Mouse (Mus musculus): Measurements from ENCODE around the gene Rasgef1b. TPM values are rescaled to one million over a fixed set of nuclear protein-coding genes. Genes with fewer than 3 reads are reported as not detected.

Gene Rasgef1b
- polyA plus RNA-seq, 1 experiment from 2014 or later = 9.0 TPM

- DNase-seq (ENCODE audit: low spot score) = no peak
- peaks cover 47% of the 10 kb centered on the region for H3K27me3 ChIP-seq (ENCODE audit: low read depth, poor library complexity, severe bottlenecking)
- H3K4me3 ChIP-seq = no peak overlapping the region
- H3K27ac ChIP-seq (replicated peaks) = no peak overlapping the region
- peaks cover 5% of the 10 kb centered on the region; the same call in 1 of the 2 replicates for H3K4me1 ChIP-seq
- H3K9me3 ChIP-seq (replicated peaks) = no peaks in the 10 kb centered on the region
- 72% methylated on average over 8 of the region's 8 CpGs for WGBS
- no peaks in the 10 kb centered on the region for H3K36me3 ChIP-seq
These were observed 355.2 kb downstream of the Rasgef1b start for GRCm38 (mm10) chr5:99373570-99374151.

GRCm38 (mm10) chr5:99370636-99371035 is 358.2 kb downstream of the Rasgef1b start:
- H3K36me3 ChIP-seq = no peaks in the 10 kb centered on the region
- WGBS = 93% methylated on average over 5 of the region's 5 CpGs
- H3K4me3 ChIP-seq = no peak overlapping the region
- H3K27ac ChIP-seq (replicated peaks) = no peak overlapping the region
- no peaks in the 10 kb centered on the region for H3K9me3 ChIP-seq (replicated peaks)
- H3K27me3 ChIP-seq (ENCODE audit: low read depth, poor library complexity, severe bottlenecking) = peaks cover 20% of the 10 kb centered on the region
- no peak for DNase-seq (ENCODE audit: low spot score)
- no peaks in the 10 kb centered on the region for H3K4me1 ChIP-seq

- Histone ChIP-seq H3K27me3 (ENCODE audit: low read depth, poor library complexity, severe bottlenecking) (peaks cover 15% of the 10 kb centered on the region; the same call in 1 of the 2 replicates), H3K36me3 (no peaks in the 10 kb centered on the region), H3K4me3 (no peak overlapping the region), H3K27ac (replicated peaks) (no peak overlapping the region), H3K9me3 (replicated peaks) (no peaks in the 10 kb centered on the region), H3K4me1 (no peaks in the 10 kb centered on the region)
- 92% methylated on average over 6 of the region's 6 CpGs for WGBS
- DNase-seq (ENCODE audit: low spot score) = no peak
These were observed 359.6 kb downstream of the Rasgef1b start for GRCm38 (mm10) chr5:99369256-99369655.

GRCm38 (mm10) chr5:99368615-99369014 is 360.2 kb downstream of the Rasgef1b start:
- Histone ChIP-seq H3K4me3 (no peak overlapping the region), H3K4me1 (no peaks in the 10 kb centered on the region), H3K9me3 (replicated peaks) (no peaks in the 10 kb centered on the region), H3K27ac (replicated peaks) (no peak overlapping the region), H3K36me3 (no peaks in the 10 kb centered on the region), H3K27me3 (ENCODE audit: low read depth, poor library complexity, severe bottlenecking) (peaks cover 10% of the 10 kb centered on the region; the same call in 1 of the 2 replicates)
- 94% methylated on average over 1 of the region's 1 CpGs for WGBS
- no peak for DNase-seq (ENCODE audit: low spot score)

- no peaks in the 10 kb centered on the region for H3K9me3 ChIP-seq (replicated peaks)
- DNase-seq (ENCODE audit: low spot score) = no peak
- 86% methylated on average over 3 of the region's 3 CpGs for WGBS
- H3K36me3 ChIP-seq = no peaks in the 10 kb centered on the region
- no peaks in the 10 kb centered on the region for H3K4me1 ChIP-seq
- no peak overlapping the region for H3K27ac ChIP-seq (replicated peaks)
- peaks cover 5% of the 10 kb centered on the region; the same call in 1 of the 2 replicates for H3K27me3 ChIP-seq (ENCODE audit: low read depth, poor library complexity, severe bottlenecking)
- H3K4me3 ChIP-seq = no peak overlapping the region
These were observed 368.3 kb downstream of the Rasgef1b start for GRCm38 (mm10) chr5:99360531-99360930.

GRCm38 (mm10) chr5:99359251-99359650 is 369.6 kb downstream of the Rasgef1b start:
- Histone ChIP-seq H3K36me3 (no peaks in the 10 kb centered on the region), H3K4me1 (no peaks in the 10 kb centered on the region), H3K9me3 (replicated peaks) (no peaks in the 10 kb centered on the region), H3K4me3 (no peak overlapping the region), H3K27me3 (ENCODE audit: low read depth, poor library complexity, severe bottlenecking) (peaks cover 5% of the 10 kb centered on the region; the same call in 1 of the 2 replicates), H3K27ac (replicated peaks) (no peak overlapping the region)
- 93% methylated on average over 5 of the region's 5 CpGs for WGBS
- no peak for DNase-seq (ENCODE audit: low spot score)

GRCm38 (mm10) chr5:99354640-99355132 is 374.2 kb downstream of the Rasgef1b start:
- Histone ChIP-seq H3K9me3 (replicated peaks) (no peaks in the 10 kb centered on the region), H3K4me1 (peaks cover 7% of the 10 kb centered on the region; the same call in 1 of the 2 replicates), H3K4me3 (no peak overlapping the region), H3K36me3 (no peaks in the 10 kb centered on the region), H3K27me3 (ENCODE audit: low read depth, poor library complexity, severe bottlenecking) (no peaks in the 10 kb centered on the region), H3K27ac (replicated peaks) (no peak overlapping the region)
- 73% methylated on average over 5 of the region's 5 CpGs for WGBS
- DNase-seq (ENCODE audit: low spot score) = no peak

GRCm38 (mm10) chr5:99350030-99350429 is 378.8 kb downstream of the Rasgef1b start:
- Histone ChIP-seq H3K9me3 (replicated peaks) (no peaks in the 10 kb centered on the region), H3K4me3 (no peak overlapping the region), H3K27me3 (ENCODE audit: low read depth, poor library complexity, severe bottlenecking) (no peaks in the 10 kb centered on the region), H3K4me1 (peaks cover 7% of the 10 kb centered on the region; the same call in 1 of the 2 replicates), H3K36me3 (no peaks in the 10 kb centered on the region), H3K27ac (replicated peaks) (no peak overlapping the region)
- 43% methylated on average over 4 of the region's 4 CpGs for WGBS
- no peak for DNase-seq (ENCODE audit: low spot score)

- no peaks in the 10 kb centered on the region for H3K27me3 ChIP-seq (ENCODE audit: low read depth, poor library complexity, severe bottlenecking)
- no peak for DNase-seq (ENCODE audit: low spot score)
- H3K27ac ChIP-seq (replicated peaks) = no peak overlapping the region
- H3K4me1 ChIP-seq = peaks cover 7% of the 10 kb centered on the region; the same call in 1 of the 2 replicates
- H3K4me3 ChIP-seq = no peak overlapping the region
- WGBS = 89% methylated on average over 8 of the region's 8 CpGs
- H3K36me3 ChIP-seq = no peaks in the 10 kb centered on the region
- no peaks in the 10 kb centered on the region for H3K9me3 ChIP-seq (replicated peaks)
These were observed 380.5 kb downstream of the Rasgef1b start for GRCm38 (mm10) chr5:99348257-99348849.

GRCm38 (mm10) chr5:99342527-99342926 is 386.3 kb downstream of the Rasgef1b start:
- peaks cover 5% of the 10 kb centered on the region; the same call in 1 of the 2 replicates for H3K4me1 ChIP-seq
- peaks cover 12% of the 10 kb centered on the region; the same call in 1 of the 2 replicates for H3K27me3 ChIP-seq (ENCODE audit: low read depth, poor library complexity, severe bottlenecking)
- no peak overlapping the region for H3K4me3 ChIP-seq
- DNase-seq (ENCODE audit: low spot score) = no peak
- H3K27ac ChIP-seq (replicated peaks) = no peak overlapping the region
- 96% methylated on average over 10 of the region's 10 CpGs for WGBS
- no peaks in the 10 kb centered on the region for H3K9me3 ChIP-seq (replicated peaks)
- no peaks in the 10 kb centered on the region for H3K36me3 ChIP-seq

GRCm38 (mm10) chr5:99340311-99340989 is 388.4 kb downstream of the Rasgef1b start:
- H3K27ac ChIP-seq (replicated peaks) = no peak overlapping the region
- peaks cover 5% of the 10 kb centered on the region; the same call in 1 of the 2 replicates for H3K4me1 ChIP-seq
- H3K27me3 ChIP-seq (ENCODE audit: low read depth, poor library complexity, severe bottlenecking) = peaks cover 12% of the 10 kb centered on the region; the same call in 1 of the 2 replicates
- no peak overlapping the region for H3K4me3 ChIP-seq
- WGBS = 86% methylated on average over 8 of the region's 8 CpGs
- DNase-seq (ENCODE audit: low spot score) = no peak
- no peaks in the 10 kb centered on the region for H3K36me3 ChIP-seq
- H3K9me3 ChIP-seq (replicated peaks) = no peaks in the 10 kb centered on the region

- Histone ChIP-seq H3K27ac (replicated peaks) (no peak overlapping the region), H3K4me1 (peaks cover 5% of the 10 kb centered on the region; the same call in 1 of the 2 replicates), H3K27me3 (ENCODE audit: low read depth, poor library complexity, severe bottlenecking) (peaks cover 12% of the 10 kb centered on the region; the same call in 1 of the 2 replicates), H3K36me3 (no peaks in the 10 kb centered on the region), H3K9me3 (replicated peaks) (no peaks in the 10 kb centered on the region), H3K4me3 (no peak overlapping the region)
- WGBS = 81% methylated on average over 15 of the region's 15 CpGs
- DNase-seq (ENCODE audit: low spot score) = no peak
These were observed 389.1 kb downstream of the Rasgef1b start for GRCm38 (mm10) chr5:99339790-99340189.
